Mouse (Mus musculus) myocyte (in vitro differentiated cells): Measurements from ENCODE around the gene Nhp2. TPM values are rescaled to one million over a fixed set of nuclear protein-coding genes. Genes with fewer than 3 reads are reported as not detected.
A peak's percentile ranks its signal among the peaks of the same experiment; 100 is the strongest.

Experiments used
- H3K27me3 ChIP-seq: one replicate; pipeline ENCODE4 v1.6.1; 2011; ENCODE audit not compliant: control insufficient read depth, insufficient read depth, insufficient read length
- H3K36me3 ChIP-seq: one replicate; pipeline ENCODE4 v1.6.1; 2011; ENCODE audit not compliant: control insufficient read depth, insufficient read depth
- H3K4me2 ChIP-seq: one replicate; pipeline ENCODE4 v1.6.1; 2011; ENCODE audit warnings: low read depth, control low read depth
- H3K4me3 ChIP-seq: one replicate; pipeline ENCODE4 v1.5.1; 2011; ENCODE audit warnings: mild to moderate bottlenecking, control low read depth, moderate library complexity
- H3K79me2 ChIP-seq: one replicate; pipeline ENCODE4 v1.6.1; 2011; ENCODE audit not compliant: control insufficient read depth, insufficient read depth
- H3ac ChIP-seq: one replicate; pipeline ENCODE4 v1.6.1; 2011; ENCODE audit not compliant: control insufficient read depth, insufficient read length
- CEBPB ChIP-seq: IDR thresholded peaks from 2 replicates; pipeline ENCODE4 v1.6.1; 2011; ENCODE audit warnings: mild to moderate bottlenecking, moderate library complexity; ENCODE audit not compliant: poor library complexity, insufficient read depth, severe bottlenecking
- E2F4 ChIP-seq: IDR thresholded peaks from one replicate; pipeline ENCODE4 v1.6.1; 2011; ENCODE audit warnings: mild to moderate bottlenecking, control low read depth, moderate library complexity; ENCODE audit not compliant: insufficient read depth
- MAX ChIP-seq: IDR thresholded peaks from one replicate; pipeline ENCODE4 v1.6.1; 2011; ENCODE audit warnings: low read depth, mild to moderate bottlenecking, control low read depth
- MYOD1 ChIP-seq, 3 experiments: IDR thresholded peaks; one replicate each; pipeline ENCODE4 v1.6.1; 2011; ENCODE audit warnings: control low read depth in 2 of 3, low read depth in 2 of 3, mild to moderate bottlenecking in 2 of 3, moderate library complexity in 1 of 3; ENCODE audit not compliant: insufficient read length in 2 of 3, control insufficient read depth in 1 of 3
- MYOG ChIP-seq, 3 experiments: IDR thresholded peaks; one replicate each; pipeline ENCODE4 v1.6.1; 2011; ENCODE audit warnings: control low read depth in 2 of 3, low read depth in 2 of 3, mild to moderate bottlenecking in 2 of 3; ENCODE audit not compliant: insufficient read length in 2 of 3, control insufficient read depth in 1 of 3, insufficient read depth in 1 of 3
- POLR2A ChIP-seq: IDR thresholded peaks from one replicate; pipeline ENCODE4 v1.6.1; 2011; ENCODE audit warnings: low read depth, mild to moderate bottlenecking, control low read depth, moderate library complexity; ENCODE audit not compliant: insufficient read length
- POLR2AphosphoS2 ChIP-seq: IDR thresholded peaks from one replicate; pipeline ENCODE4 v1.6.1; 2011; ENCODE audit warnings: low read depth, control low read depth; ENCODE audit not compliant: insufficient read length
- REST ChIP-seq: IDR thresholded peaks from one replicate; pipeline ENCODE4 v1.6.1; 2011; ENCODE audit warnings: mild to moderate bottlenecking, control low read depth, moderate library complexity; ENCODE audit not compliant: insufficient read depth, insufficient read length
- SRF ChIP-seq: IDR thresholded peaks from one replicate; pipeline ENCODE4 v1.6.1; 2011; ENCODE audit warnings: low read depth; ENCODE audit not compliant: control insufficient read depth, insufficient read length
- TCF12 ChIP-seq: IDR thresholded peaks from one replicate; pipeline ENCODE4 v1.6.1; 2011; ENCODE audit warnings: mild to moderate bottlenecking, control low read depth; ENCODE audit not compliant: poor library complexity, insufficient read depth, severe bottlenecking
- USF1 ChIP-seq: IDR thresholded peaks from one replicate; pipeline ENCODE4 v1.6.1; 2011; ENCODE audit warnings: low read depth, mild to moderate bottlenecking, control low read depth, moderate library complexity
- polyA plus RNA-seq: library from polyadenylated mRNA; unstranded; fragments of >200 nt; fragmentation: generic; extraction: Trizol; gene quantifications from one replicate; pipeline ENCODE4 v1.2.1, GENCODE M21; 2012; ENCODE audit warnings: missing spikeins

Gene Nhp2
- polyA plus RNA-seq, 1 experiment: 137 TPM

DNA sequence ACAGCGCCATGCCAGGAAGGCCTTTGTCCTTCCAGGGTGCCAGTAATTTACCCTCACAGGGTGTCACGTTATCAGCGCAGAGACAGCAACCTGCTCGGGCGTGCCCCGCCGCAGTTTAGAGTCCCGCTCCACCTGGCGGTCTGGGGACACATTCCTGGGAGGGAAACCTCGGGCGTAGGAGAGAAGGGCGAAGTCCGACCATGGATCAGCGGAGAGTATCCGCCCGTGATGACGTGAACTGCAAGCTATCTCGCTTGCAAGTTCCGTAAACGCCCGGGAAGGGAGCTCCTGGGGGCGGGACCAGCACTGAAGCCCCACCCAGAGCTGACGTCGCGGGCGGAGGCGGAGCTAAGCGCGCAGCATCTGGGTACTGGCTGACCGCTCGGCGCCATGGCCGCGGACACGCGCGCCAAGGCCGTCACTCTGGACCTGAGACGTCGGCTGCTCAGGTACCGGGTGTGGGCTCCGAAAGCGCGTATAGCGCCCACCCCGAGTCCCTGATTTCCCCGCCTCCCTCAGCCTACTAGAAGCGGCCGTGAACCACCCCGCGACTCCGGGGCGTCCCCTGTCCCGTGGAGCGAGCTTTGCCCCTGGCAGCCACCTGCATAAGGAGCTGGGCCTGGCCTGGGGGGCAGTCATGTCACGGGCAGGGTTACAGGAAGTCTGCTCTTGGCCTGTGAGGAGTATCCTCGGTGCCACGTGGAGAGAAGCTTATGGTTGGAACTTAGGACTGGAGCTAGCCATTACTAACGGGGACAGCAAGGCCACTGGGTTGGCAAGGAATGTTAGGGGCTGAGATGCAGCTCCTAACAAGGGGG is 34.9 kb upstream of the Nhp2 start, which contains the start of gene Phykpl:
Gene Phykpl (plus strand): TSS at position 327 of the 818 bp plus-strand sequence.
- Histone ChIP-seq H3K36me3 (peaks cover 16% of the 10 kb centered on the region), H3K4me2 (peak within 1 kb of the TSS; percentile 86), H3K27me3 (no peaks in the 10 kb centered on the region), H3K79me2 (peaks cover 8% of the 10 kb centered on the region), H3K4me3 (peak within 1 kb of the TSS; percentile 76), H3ac (peak within 1 kb of the TSS; percentile 52)
- TF ChIP-seq USF1 (no peak), POLR2AphosphoS2 (peak; percentile 95), REST (no peak), SRF (no peak), POLR2A (peak; percentile 96), E2F4 (no peak), MYOG (IDR thresholded peaks at IDR 0.05; ENCODE audit: control insufficient read depth in 1 of 3, insufficient read depth in 1 of 3, insufficient read length in 2 of 3, low read depth in 2 of 3) (no peak)

DNA sequence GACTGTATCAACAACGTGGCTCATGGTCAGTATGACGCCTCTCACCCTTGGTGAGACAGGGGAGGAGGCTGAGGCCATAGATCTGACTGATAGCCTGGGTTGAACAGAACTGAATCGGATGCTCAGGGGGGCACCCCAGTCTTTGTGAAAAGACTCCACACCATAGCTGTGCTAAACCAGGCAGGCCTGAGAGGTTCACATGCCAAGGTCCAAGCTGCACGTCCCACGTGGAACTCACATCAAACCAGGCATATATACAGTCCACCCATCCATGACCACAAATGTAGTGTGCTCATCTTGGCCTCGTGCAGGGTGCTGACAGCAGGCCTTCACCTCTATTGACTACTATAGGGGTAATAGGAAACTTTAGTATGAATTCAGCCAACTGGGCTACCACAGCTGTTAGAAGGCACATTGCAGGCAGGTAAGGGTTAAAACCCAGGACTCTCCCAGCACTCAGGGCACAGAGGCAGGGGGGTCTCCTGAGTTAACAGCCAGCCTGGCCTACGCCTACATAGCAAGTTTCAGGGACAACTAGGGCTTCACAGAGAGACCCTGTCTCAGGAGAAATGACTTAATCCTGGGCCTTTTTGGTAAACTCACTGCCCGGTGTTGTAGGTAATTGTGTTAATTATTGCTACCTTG is 33.8 kb upstream of the Nhp2 start:
- Histone ChIP-seq H3K27me3 (no peaks in the 10 kb centered on the region), H3K79me2 (peaks cover 8% of the 10 kb centered on the region), H3K4me3 (peak overlapping the region; percentile 76), H3K4me2 (peak overlapping the region; percentile 86), H3ac (peak overlapping the region; percentile 52), H3K36me3 (peaks cover 17% of the 10 kb centered on the region)
- TF ChIP-seq USF1 (no peak), POLR2AphosphoS2 (peak; percentile 92)

DNA sequence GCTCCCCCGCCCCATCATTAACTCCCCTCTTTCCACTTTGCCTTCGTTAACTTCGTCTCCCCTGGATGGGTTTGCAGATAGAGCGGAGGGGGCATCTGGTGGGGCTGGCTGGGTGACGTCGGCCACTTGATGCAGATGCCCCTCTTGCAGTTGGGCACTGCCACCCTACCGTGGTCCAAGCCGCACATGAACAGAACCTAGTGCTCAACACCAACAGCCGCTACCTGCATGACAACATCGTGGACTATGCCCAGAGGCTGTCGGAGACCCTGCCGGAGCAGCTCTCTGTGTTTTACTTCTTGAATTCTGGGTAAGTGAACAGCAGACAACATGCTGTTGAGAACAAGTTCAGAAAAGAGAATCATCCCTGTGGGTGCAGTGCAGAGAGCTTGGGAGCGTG is 33.1 kb upstream of the Nhp2 start:
- Histone ChIP-seq H3K27me3 (no peaks in the 10 kb centered on the region), H3K4me3 (peak overlapping the region; percentile 76), H3K79me2 (peaks cover 8% of the 10 kb centered on the region), H3ac (no peak overlapping the region), H3K36me3 (peaks cover 24% of the 10 kb centered on the region), H3K4me2 (no peak overlapping the region)
- TF ChIP-seq POLR2AphosphoS2: peak; percentile 50
- TF ChIP-seq E2F4: no peak
- TF ChIP-seq MYOD1 (IDR thresholded peaks at IDR 0.05; ENCODE audit: control insufficient read depth in 1 of 3, insufficient read length in 2 of 3, low read depth in 2 of 3): no peak
- no peak for TF ChIP-seq MYOG (IDR thresholded peaks at IDR 0.05; ENCODE audit: control insufficient read depth in 1 of 3, insufficient read depth in 1 of 3, insufficient read length in 2 of 3, low read depth in 2 of 3)
- TF ChIP-seq MAX: no peak
- peak; percentile 21 for TF ChIP-seq POLR2A

DNA sequence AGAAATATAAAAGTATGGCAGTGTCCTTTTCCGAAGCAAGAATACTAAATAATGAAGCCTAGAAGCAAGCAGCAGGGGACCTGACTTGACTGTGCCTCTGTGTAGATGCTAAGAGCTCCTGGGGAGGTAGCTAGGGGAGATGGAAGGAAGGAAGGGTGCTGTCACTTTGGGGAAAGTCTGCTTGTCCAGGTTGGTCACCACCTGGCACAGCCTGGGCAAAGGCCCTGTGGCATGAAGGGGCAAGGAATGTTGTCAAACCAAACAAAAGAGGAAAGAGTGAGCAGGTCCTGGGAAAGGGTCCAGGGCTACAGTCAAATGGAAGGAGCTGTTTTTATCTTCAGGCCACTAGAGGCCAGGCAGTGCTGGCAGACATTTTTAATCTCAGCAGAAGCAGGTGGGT is 32.5 kb upstream of the Nhp2 start:
- no peak overlapping the region for H3K4me3 ChIP-seq
- H3K79me2 ChIP-seq: peaks cover 8% of the 10 kb centered on the region
- TF ChIP-seq SRF (no peak), TCF12 (no peak), POLR2AphosphoS2 (peak; percentile 51), E2F4 (no peak)
- no peak overlapping the region for H3ac ChIP-seq
- H3K36me3 ChIP-seq: peaks cover 26% of the 10 kb centered on the region
- no peak overlapping the region for H3K4me2 ChIP-seq
- no peaks in the 10 kb centered on the region for H3K27me3 ChIP-seq

DNA sequence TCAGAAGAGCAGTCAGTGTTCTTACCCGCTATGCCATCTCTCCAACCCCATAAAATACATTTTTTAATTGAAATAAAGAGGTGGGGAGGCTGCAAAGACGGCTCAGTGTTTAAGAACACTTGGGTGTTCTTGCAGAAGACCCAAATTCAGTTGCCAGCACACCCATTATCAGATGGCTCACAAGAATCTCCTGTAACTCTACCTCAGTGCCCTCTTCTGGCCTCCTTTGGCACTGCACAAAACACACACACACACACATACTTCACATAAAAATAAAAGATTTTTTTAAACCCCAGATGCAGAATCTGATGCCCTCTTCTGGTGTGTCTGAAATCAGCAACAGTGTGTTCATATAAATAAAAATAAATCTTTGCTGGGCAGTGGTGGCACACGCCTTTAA is 30.7 kb upstream of the Nhp2 start:
- peaks cover 44% of the 10 kb centered on the region for H3K36me3 ChIP-seq
- peaks cover 8% of the 10 kb centered on the region for H3K79me2 ChIP-seq
- H3K4me2 ChIP-seq: no peak overlapping the region
- TF ChIP-seq MAX: no peak
- no peak overlapping the region for H3ac ChIP-seq
- H3K4me3 ChIP-seq: no peak overlapping the region
- no peaks in the 10 kb centered on the region for H3K27me3 ChIP-seq

DNA sequence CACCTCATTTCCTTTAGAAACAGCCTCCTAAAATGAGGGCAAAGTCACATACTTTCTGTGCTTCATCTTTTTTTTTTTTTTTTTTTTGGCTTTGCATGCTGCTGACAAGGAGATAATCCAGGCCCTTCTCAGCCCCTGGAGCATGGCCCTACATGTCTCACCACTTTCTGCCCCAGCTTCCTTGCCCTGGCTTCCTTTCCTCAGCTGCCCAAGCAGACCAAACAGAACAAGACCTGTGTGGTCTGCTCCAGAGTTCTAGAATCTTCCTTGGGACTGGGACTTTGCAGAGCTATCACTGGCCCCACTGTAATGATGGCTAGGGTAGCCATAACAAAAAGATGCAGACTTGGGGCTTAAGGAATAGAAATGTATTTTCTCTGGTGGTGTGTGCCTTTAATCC is 29.5 kb upstream of the Nhp2 start:
- Histone ChIP-seq H3K27me3 (no peaks in the 10 kb centered on the region), H3ac (no peak overlapping the region), H3K4me2 (no peak overlapping the region), H3K36me3 (peaks cover 51% of the 10 kb centered on the region), H3K4me3 (no peak overlapping the region), H3K79me2 (peaks cover 8% of the 10 kb centered on the region)
- no peak for TF ChIP-seq MYOD1 (IDR thresholded peaks at IDR 0.05; ENCODE audit: control insufficient read depth in 1 of 3, insufficient read length in 2 of 3, low read depth in 2 of 3)
- no peak for TF ChIP-seq CEBPB
- no peak for TF ChIP-seq POLR2AphosphoS2
